Mouse (Mus musculus) retina, embryonic 14.5 days (tissue): ENCODE results near the gene Tom1l2.

Source experiments
- DNase-seq: peaks from one replicate; pipeline ENCODE4 v3.0.0-alpha.2; 2015; ENCODE audit warnings: low spot score

Gene Tom1l2

GRCm38 (mm10) chr11:60176975-60177657 is 175.6 kb downstream of the Tom1l2 start:
- peak; percentile 85 for DNase-seq
